Mouse (Mus musculus): ENCODE data around the gene Mta3. TPM values are rescaled to one million over a fixed set of nuclear protein-coding genes. Genes with fewer than 3 reads are reported as not detected.
A peak's percentile ranks its signal among the peaks of the same experiment; 100 is the strongest.

Gene Mta3
- polyA plus RNA-seq, 1 experiment from 2014 or later: 36.8 TPM

DNA sequence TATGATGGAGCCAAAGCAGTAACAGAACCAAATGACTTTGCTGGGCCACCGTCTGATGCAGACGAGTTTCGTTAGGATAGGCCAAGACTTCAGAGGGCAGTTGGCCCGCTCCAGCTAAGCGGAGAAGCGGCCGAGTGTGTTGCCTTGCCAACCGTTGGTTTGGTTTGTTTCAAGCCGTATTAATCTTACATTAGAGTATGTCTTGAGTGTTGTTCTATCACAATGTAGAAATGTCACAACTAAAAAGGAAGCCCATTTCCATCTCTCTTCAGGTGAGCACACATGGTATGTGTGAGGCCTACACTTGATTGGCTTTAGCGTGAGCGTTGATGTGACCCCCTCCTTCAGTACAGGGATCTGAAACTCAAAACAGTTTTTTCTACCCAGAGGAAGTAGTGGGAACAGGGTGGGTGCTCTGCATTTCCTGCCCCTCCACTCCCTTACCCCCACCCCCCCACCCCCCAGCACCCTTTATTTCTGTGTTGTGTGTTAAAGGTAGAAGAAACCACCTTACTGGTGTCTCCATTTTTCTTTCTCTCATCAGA, 93.6 kb downstream of the Mta3 start:
- ATAC-seq (ENCODE audit: low FRiP score, low read depth): no peak
- 92% methylated on average over 11 of the region's 11 CpGs for WGBS

DNA sequence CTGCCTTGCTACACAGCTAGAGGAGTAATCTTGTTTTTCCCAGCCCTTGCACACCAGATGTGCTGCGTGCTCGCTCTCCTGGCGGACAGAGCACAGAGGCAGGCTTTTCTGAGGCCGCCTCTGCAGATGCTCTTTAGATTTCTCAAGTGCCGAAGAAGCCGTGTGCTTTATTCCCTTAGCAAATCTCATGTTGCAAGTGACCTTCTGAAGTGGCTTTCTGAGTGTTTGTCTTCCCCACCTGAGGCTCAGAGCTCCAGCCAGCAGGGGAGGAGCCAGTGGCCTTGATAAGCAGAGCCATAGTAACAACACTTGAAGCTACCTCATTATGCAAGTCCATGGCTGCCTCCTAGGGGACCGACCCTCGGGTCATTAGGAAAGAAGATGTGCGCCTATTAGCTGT, 98.0 kb downstream of the Mta3 start:
- 0 out of 2 replicates have a peak, but pooled peaks cover 7% of the 10 kb centered on the region for H3K36me3 ChIP-seq
- H3K27me3 ChIP-seq: no peaks in the 10 kb centered on the region
- no peak overlapping the region for H3K4me3 ChIP-seq
- no peaks in the 10 kb centered on the region for H3K9me3 ChIP-seq
- peak overlapping the region; percentile 63 for H3K27ac ChIP-seq (replicated peaks)
- no peak overlapping the region for H3K4me2 ChIP-seq (replicated peaks)
- WGBS: 58% methylated on average over 9 of the region's 9 CpGs
- no peak overlapping the region for H3K9ac ChIP-seq (replicated peaks)
- H3K4me1 ChIP-seq: no peaks in the 10 kb centered on the region
- ATAC-seq (ENCODE audit: low FRiP score, low read depth): peak; percentile 74

More for the DNA sequence above, 93.6 kb downstream of the Mta3 start:
- no peak overlapping the region for H3K4me3 ChIP-seq
- no peaks in the 10 kb centered on the region for H3K4me1 ChIP-seq
- H3K27ac ChIP-seq (replicated peaks): no peak overlapping the region
- H3K9me3 ChIP-seq: no peaks in the 10 kb centered on the region
- H3K36me3 ChIP-seq: no peaks in the 10 kb centered on the region
- H3K4me2 ChIP-seq (replicated peaks): no peak overlapping the region
- H3K27me3 ChIP-seq: no peaks in the 10 kb centered on the region
- no peak overlapping the region for H3K9ac ChIP-seq (replicated peaks)

DNA sequence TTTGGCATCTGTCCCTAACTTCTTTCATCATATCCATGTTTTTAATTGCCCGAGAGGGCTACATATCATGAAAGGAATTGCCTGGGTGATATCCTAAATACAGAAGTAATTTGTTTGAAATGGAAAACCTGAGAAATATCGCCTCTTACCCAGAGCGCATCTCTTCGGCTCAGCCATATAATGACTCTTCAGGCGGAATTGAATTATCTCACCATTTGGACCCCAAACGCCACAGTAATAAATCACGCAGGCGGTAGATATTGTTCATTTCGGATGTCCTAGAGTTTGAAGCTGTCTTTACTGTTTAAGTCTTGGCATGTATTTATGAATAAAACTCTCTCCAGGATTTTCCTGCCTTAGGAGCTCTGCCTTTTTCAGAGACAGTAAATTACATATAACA, 99.1 kb downstream of the Mta3 start:
- Histone ChIP-seq H3K36me3 (0 out of 2 replicates have a peak, but pooled peaks cover 10% of the 10 kb centered on the region), H3K27me3 (no peaks in the 10 kb centered on the region), H3K27ac (replicated peaks) (no peak overlapping the region), H3K4me2 (replicated peaks) (no peak overlapping the region), H3K4me3 (no peak overlapping the region), H3K9me3 (no peaks in the 10 kb centered on the region), H3K9ac (replicated peaks) (no peak overlapping the region), H3K4me1 (no peaks in the 10 kb centered on the region)
- 94% methylated on average over 9 of the region's 9 CpGs for WGBS
- ATAC-seq (ENCODE audit: low FRiP score, low read depth): no peak

DNA sequence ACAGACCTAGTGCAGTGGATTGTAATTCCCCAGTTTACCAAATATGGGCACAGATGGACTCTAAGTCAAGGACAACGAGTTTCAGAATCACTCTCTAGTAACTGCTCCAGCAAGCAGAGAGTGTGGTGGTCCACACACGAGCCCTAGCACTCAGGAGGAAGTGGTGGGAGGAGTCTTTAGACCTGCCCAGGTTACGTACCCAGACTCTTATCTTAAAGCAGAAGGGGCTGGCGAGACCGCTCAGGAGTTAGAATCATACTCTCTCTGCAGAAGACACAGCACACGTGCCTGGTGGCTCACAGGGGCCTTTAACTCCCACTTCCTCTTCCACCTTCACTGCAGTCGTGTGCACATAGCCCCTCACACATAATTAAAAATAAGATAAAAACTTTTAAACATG, 101.4 kb downstream of the Mta3 start:
- WGBS: 84% methylated on average over 7 of the region's 7 CpGs
- peaks cover 10% of the 10 kb centered on the region; the same call in 1 of the 2 replicates for H3K36me3 ChIP-seq
- no peak overlapping the region for H3K4me3 ChIP-seq
- no peak overlapping the region for H3K27ac ChIP-seq (replicated peaks)
- H3K27me3 ChIP-seq: no peaks in the 10 kb centered on the region
- H3K9ac ChIP-seq (replicated peaks): no peak overlapping the region
- no peak for ATAC-seq (ENCODE audit: low FRiP score, low read depth)
- no peaks in the 10 kb centered on the region for H3K9me3 ChIP-seq
- no peaks in the 10 kb centered on the region for H3K4me1 ChIP-seq
- H3K4me2 ChIP-seq (replicated peaks): no peak overlapping the region

DNA sequence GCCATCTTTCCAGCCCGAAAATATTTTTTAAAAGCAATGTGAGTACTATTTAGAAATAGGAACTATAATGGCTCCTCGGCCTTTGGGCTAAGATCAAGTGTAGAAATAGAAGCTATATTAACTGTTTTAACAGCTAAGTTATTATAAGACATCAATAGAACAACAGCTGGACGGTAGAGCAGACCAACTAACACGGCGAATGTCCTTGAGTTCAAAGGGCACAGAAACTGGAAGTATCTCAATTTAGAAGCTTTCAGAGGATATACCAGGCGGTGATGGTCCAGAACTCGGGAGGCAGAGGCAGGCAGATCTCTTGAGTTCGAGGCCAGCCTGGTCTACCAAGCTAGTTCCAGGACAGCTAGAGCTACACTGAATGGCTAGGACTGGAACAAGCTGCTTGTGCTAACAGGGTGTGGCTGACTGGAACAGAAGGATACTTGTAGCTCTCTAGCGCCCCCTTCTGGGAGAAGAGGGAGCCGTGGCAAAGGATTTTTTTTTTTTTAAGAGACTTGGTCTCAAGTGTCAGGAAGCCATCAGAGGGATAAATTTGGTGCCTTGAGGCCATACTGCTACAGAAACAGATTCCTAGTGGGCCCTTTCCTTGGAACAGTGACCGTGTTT, 101.9 kb downstream of the Mta3 start:
- ATAC-seq (ENCODE audit: low FRiP score, low read depth): no peak
- WGBS: 76% methylated on average over 11 of the region's 11 CpGs

DNA sequence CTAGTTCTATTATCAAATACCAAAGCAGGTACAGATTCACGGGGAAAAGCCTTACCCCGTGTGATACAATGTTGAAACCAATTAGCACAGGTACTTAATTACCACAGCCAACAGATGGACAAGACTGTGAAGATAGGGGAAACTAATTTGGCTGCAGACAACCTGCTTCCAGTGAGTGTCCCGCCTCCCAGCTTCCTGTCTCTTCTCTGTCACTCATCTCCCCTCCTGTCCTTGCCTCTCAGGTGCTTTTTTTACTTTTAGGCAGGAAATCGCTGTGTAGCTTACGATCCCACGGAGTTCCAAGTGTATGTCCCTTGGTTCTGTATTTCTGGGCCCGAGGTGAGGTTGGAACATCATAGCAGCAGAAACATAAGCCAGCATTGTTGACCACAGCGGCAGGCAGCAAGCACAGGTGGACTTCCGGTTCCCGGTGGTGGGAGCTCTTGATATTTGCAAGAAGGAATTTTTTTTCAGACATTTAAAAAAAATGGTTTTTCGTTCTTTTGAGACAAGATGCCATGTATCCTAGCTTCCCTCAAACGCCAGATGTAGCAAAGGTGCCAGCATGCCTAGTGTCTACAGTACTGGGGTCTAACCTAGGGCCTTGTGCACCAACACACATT, 102.6 kb downstream of the Mta3 start:
- ATAC-seq (ENCODE audit: low FRiP score, low read depth): no peak

More for the DNA sequence above, 101.9 kb downstream of the Mta3 start:
- Histone ChIP-seq H3K4me1 (no peaks in the 10 kb centered on the region), H3K4me2 (replicated peaks) (no peak overlapping the region), H3K4me3 (no peak overlapping the region), H3K9me3 (no peaks in the 10 kb centered on the region), H3K36me3 (peaks cover 10% of the 10 kb centered on the region; the same call in 1 of the 2 replicates), H3K9ac (replicated peaks) (no peak overlapping the region), H3K27ac (replicated peaks) (no peak overlapping the region), H3K27me3 (no peaks in the 10 kb centered on the region)

DNA sequence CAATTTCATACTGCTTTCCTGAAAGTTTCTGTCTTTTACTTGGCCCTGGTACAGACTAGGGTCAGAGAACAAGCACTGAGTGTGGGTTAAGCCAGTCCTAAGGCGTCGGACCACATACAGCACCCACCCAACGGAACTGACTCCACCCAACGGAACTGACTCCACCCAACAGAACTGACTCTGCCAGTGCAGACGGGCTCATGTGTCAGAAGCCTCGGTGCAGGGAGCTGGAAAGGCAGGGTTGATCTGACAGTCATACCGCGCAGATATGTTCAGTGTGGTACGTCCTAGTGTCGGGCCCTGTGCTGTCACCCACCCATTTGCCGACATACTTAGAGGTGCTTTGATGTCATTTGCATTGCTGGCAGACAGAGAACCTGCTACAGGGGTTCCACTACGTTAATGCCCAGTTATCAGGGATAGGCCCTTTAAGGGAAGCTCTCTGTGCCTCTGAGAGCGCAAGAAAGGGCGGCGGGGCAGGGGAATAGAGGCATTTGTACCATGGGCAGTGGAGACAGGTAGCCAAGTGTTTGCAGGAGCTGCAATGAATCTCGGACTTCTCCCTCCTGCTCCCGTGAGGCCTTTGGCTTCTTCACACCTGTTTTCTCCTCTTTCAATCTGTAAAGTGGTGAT, 103.3 kb downstream of the Mta3 start:
- 91% methylated on average over 17 of the region's 17 CpGs for WGBS
- ATAC-seq (ENCODE audit: low FRiP score, low read depth): no peak

More for the DNA sequence above, 102.6 kb downstream of the Mta3 start:
- Histone ChIP-seq H3K4me3 (no peak overlapping the region), H3K9ac (replicated peaks) (no peak overlapping the region), H3K4me2 (replicated peaks) (no peak overlapping the region), H3K27ac (replicated peaks) (no peak overlapping the region), H3K27me3 (no peaks in the 10 kb centered on the region), H3K36me3 (peaks cover 10% of the 10 kb centered on the region; the same call in 1 of the 2 replicates), H3K4me1 (no peaks in the 10 kb centered on the region), H3K9me3 (no peaks in the 10 kb centered on the region)
- WGBS: 93% methylated on average over 12 of the region's 12 CpGs

DNA sequence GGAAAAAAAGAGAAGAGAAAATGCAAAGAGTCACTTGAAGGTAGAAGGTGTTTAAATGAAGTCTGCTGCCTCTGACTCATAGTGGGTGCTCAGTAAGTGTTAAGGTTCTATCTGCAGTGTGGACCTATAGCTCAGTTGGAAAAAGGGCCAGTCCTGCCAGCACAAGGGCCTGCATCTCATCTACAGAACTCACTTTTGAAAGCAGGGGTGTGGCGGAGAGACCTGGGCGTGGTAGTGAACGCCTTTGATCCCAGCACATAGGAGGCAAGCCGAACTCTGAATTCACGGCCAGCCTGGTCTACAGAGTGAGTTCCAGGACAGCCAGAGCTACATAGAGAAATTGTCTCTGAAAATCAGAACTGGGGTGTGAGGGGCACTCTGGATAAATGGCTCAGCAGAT, 104.3 kb downstream of the Mta3 start:
- no peak overlapping the region for H3K4me3 ChIP-seq
- H3K36me3 ChIP-seq: peaks cover 10% of the 10 kb centered on the region; the same call in 1 of the 2 replicates
- no peaks in the 10 kb centered on the region for H3K27me3 ChIP-seq
- no peak overlapping the region for H3K27ac ChIP-seq (replicated peaks)
- ATAC-seq (ENCODE audit: low FRiP score, low read depth): no peak
- 87% methylated on average over 5 of the region's 5 CpGs for WGBS
- H3K9me3 ChIP-seq: no peaks in the 10 kb centered on the region
- no peaks in the 10 kb centered on the region for H3K4me1 ChIP-seq
- H3K9ac ChIP-seq (replicated peaks): no peak overlapping the region
- no peak overlapping the region for H3K4me2 ChIP-seq (replicated peaks)

More for the DNA sequence above, 103.3 kb downstream of the Mta3 start:
- Histone ChIP-seq H3K9me3 (no peaks in the 10 kb centered on the region), H3K4me2 (replicated peaks) (no peak overlapping the region), H3K27me3 (no peaks in the 10 kb centered on the region), H3K27ac (replicated peaks) (no peak overlapping the region), H3K4me1 (no peaks in the 10 kb centered on the region), H3K36me3 (peaks cover 10% of the 10 kb centered on the region; the same call in 1 of the 2 replicates), H3K4me3 (no peak overlapping the region), H3K9ac (replicated peaks) (no peak overlapping the region)

DNA sequence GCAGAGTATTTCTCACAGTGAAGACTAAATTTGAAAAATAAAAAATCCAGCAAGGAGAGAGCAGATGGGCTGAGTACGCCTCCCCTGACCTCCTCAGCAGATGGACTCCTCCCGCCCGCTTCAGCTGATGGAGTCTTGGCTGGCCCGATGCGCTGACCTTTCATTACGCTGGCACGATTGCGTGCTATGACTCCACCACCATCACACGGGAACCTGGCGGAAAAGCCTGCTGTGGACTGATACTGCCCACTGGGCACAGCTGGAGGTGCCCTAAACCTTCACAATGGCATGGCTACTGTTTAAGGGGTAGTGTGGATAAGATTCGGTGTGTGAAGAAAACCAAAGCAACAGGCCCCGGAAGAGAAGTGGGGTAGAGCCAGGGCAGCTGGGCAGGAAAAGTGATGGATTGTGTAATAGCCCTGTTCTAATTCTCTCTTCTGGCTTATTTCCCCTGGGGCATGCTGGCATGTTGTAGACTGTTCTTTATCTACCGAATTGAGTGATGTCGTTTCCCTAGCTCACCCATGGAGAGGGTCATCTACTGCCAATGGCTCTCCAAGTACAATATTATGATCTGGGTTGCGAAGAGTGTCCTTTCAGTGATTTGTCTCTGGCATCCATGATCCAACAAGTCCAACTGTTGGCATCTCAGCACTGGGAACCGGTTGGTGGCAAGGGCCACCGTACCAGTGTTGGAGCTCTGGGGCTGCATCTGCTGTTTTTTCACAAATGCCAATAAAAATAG, 106.4 kb downstream of the Mta3 start:
- no peak overlapping the region for H3K4me3 ChIP-seq
- no peaks in the 10 kb centered on the region for H3K4me1 ChIP-seq
- no peak overlapping the region for H3K9ac ChIP-seq (replicated peaks)
- peaks cover 4% of the 10 kb centered on the region; the same call in 1 of the 2 replicates for H3K36me3 ChIP-seq
- no peaks in the 10 kb centered on the region for H3K9me3 ChIP-seq
- H3K27ac ChIP-seq (replicated peaks): no peak overlapping the region
- ATAC-seq (ENCODE audit: low FRiP score, low read depth): no peak
- no peaks in the 10 kb centered on the region for H3K27me3 ChIP-seq
- H3K4me2 ChIP-seq (replicated peaks): no peak overlapping the region
- 94% methylated on average over 17 of the region's 17 CpGs for WGBS

DNA sequence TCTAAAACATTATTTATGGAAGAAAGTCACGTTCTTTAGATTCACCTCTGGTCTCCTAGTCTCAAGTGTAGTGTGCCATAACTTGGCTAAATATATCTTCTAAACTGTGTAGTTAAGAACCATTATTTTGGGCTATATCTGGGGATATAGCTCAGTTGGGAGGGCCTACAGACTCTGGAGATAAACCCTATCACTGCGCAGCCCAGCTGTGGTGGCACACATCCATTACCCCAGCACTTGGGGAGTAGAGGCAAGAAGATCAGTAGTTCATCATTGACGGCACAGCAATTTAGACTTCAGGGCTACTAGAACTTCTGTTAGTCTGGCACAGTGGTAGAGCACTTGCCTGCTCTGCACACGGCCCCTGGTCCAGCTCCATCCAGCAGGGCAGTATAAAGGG, 107.1 kb downstream of the Mta3 start:
- Histone ChIP-seq H3K27me3 (no peaks in the 10 kb centered on the region), H3K27ac (replicated peaks) (no peak overlapping the region), H3K9me3 (no peaks in the 10 kb centered on the region), H3K36me3 (peaks cover 4% of the 10 kb centered on the region; the same call in 1 of the 2 replicates), H3K9ac (replicated peaks) (no peak overlapping the region), H3K4me2 (replicated peaks) (no peak overlapping the region), H3K4me3 (no peak overlapping the region), H3K4me1 (no peaks in the 10 kb centered on the region)
- no peak for ATAC-seq (ENCODE audit: low FRiP score, low read depth)
- WGBS: 92% methylated on average over 4 of the region's 4 CpGs

DNA sequence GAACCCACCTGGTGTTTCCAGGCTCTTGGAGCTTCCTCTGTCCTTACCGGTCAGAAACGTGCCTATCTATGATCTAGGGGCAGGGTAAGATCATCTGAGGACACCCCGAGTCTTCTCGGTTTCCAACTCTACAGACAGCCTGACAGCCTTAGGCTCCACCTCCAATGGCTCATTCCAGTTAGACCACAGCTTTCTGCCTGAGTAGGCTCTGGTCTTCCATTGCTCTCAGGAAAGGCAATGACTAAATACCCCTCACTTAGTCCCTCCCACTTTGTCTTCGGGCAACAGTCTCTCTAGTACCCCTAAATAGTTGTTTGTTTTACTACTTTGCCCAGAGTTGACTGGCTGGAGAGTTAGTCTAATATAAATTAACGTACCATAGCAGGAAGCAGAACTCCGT, 111.0 kb downstream of the Mta3 start:
- no peak for ATAC-seq (ENCODE audit: low FRiP score, low read depth)
- H3K4me1 ChIP-seq: no peaks in the 10 kb centered on the region
- no peak overlapping the region for H3K27ac ChIP-seq (replicated peaks)
- H3K9me3 ChIP-seq: no peaks in the 10 kb centered on the region
- H3K4me2 ChIP-seq (replicated peaks): no peak overlapping the region
- 87% methylated on average over 7 of the region's 7 CpGs for WGBS
- H3K4me3 ChIP-seq: no peak overlapping the region
- H3K36me3 ChIP-seq: no peaks in the 10 kb centered on the region
- no peak overlapping the region for H3K9ac ChIP-seq (replicated peaks)
- peaks cover 3% of the 10 kb centered on the region; the same call in 1 of the 2 replicates for H3K27me3 ChIP-seq

All from midbrain, embryonic 12.5 days (tissue).